Mouse (Mus musculus): Measurements from ENCODE around the gene Bpifc.
A peak's percentile ranks its signal among the peaks of the same experiment; 100 is the strongest.

Bpifc gene

DNA sequence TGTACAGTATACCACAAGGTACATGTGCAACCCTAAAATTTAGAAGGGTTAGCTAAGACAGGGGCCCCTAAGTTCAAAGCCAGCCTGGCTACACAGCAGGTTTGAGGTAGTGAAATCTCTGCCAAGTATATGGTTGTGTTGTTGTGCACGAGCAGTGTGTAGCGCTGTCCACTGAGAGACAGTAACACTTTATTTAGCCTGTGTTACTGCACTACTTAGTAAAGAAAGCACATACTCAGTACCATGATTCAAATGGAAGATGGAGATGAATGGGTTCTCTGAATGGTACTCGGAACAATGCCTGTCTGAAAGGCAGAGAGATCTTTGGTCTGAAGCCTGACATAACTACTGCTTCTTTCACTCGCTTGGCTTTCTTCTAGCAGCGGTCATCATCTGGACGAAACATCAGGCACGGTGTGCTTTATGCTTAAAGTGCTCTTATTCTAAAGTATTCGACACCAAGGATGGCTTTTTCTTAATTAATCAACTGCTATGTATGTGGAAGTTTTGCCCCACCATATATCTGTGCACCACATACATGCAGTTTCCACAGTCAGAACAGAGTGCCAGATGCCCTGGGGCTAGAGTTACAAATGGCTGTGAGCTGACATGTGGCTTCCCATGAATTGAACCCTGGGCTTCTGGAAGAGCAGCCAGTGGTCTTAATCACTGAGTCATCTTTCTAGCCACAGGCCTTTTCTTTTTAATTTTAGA, 63.1 kb downstream of the Bpifc start:
- no peak for DNase-seq

GRCm38 (mm10) chr10:85936280-85936965, 75.3 kb downstream of the Bpifc start:
- DNase-seq, result no peak

DNA sequence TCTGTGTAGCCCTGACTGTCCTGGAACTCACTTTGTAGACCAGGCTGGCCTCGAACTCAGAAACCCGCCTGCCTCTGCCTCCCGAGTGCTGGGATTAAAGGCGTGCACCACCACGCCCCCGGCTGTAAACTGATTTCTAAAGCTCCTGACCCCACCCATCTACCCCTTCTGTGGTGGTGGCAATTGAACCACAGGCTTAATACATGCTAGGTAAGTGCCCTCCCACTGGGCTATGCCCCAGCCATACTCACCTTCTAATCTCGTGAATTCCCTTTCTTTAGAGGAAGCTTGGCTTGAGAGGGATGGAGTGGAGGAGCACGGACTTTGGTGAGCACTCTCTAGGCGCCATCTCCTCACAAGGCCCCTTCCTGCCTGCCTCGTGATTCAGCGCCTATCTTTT, 81.7 kb downstream of the Bpifc start:
- DNase-seq, result no peak

- DNase-seq, result no peak
These were observed 82.5 kb downstream of the Bpifc start for GRCm38 (mm10) chr10:85929208-85929591.

GRCm38 (mm10) chr10:85928499-85929207, 83.0 kb downstream of the Bpifc start:
- peak; percentile 87 for DNase-seq

DNA sequence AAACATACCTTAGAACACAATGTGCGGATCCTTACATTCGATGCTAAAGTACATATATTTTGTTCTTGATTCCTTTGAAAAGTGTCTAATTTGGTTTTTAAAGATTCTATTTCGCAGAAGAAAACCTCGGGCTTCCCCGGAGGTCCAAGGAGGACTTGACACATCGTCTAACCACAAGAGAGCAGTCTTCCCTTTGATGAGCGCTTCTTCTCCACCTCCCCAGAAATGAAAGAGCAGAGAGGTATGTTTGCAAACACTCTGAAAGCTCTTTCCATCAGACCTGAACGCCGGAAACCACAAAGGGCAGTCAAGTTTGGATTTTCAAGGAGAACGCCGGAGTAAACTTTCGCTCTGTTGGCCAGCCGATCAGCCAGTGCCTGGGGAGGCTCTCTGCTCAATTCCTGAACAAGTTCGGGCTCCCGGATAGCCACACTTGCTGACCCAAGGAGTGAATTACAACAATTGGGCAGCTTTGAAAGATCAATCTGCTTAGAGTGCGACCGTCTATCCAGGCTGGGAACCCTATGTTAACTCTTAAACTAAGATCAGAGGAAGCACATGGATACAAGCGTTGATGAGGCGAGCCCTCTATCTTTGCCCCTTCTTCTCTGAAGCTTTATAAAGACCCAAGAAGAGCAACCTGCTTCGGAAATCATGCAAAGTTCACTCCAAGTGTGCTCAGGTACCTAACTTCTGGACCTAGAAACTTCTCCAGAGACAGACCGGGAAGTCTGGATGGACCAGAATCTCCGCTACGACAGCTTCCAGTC, 83.8 kb downstream of the Bpifc start, which contains the start of gene Ascl4:
Gene Ascl4, plus strand, starts transcription at position 6 of the 770 bp plus-strand sequence.
- peak; percentile 8 for DNase-seq

DNA sequence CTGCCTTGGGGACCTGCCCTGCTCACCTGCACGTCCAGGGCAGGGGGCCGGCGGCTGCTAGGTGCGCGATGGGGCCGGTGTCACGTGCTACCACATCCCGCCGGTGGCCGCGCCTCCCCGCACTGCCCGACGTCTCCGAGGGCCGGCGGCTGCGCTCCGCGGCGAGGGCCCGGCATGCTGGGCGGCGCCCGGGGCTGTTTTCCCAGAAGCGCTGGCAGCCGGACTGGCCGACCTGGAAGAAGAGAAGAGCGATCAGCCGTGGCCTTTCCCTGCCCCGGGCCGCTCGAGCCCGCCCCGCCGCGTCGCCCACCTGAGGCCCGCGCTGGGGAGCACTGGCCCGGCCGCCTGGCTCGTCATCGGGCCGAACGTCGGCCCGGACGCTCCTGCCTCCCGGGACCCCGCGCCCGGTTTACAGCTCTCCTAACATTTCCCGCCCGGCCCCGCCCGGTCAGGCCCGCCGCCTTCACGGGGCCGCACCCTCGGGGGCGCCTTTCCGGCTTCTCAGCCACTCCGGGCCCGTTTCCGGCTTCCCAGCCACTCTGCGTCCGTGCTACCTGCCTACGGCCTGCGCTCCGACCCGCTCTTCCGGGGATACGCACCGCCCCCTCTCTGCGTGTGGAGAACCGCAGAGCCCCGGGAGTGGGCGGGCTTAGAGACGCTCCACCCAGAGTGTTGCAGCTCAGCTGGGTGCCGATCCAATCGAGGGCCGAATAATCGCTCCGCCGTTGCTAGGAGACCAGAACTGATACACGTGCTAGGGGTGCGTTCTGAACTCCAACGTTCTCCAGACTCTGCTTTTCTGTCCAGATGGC, 95.0 kb downstream of the Bpifc start, which contains the start of gene Prdm4:
Gene Prdm4, minus strand, starts transcription at position 645 of the 812 bp plus-strand sequence.
- peak; percentile 99 for DNase-seq
